ENCODE assay signal across 19 mouse cellular contexts in the genomic region with DNA sequence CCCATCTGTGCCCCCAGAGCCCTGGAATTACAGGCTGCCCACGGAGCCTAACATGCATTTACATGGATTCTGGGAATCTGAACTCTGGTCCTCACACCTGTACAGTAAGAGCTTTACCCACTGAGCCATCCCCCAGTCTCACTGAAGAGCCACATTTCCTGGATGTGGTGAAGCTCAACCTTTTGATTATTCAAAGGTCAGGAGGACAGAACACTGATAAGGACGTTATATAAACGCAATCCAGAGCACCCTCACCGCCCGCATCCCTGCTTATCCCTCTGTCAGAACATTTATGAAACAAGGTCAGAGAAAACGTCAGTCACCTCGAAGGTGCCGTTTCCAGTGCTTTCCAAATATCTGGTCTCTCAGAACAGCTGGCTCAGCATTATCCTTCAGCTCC.
"Had no signal": no experiment of that assay in that cellular context is flagged by ENCODE, and none has a peak within 500 bp of the region (broad histone marks: within the 10 kb centered on the region; RNA-seq: fewer than 3 reads in every experiment).

No protein-coding gene starts in this region.

- ATAC-seq: liver, postnatal 0 days; lung, postnatal 0 days; midbrain, embryonic 13.5 days; midbrain, embryonic 16.5 days had no signal

- H3K9me3 ChIP-seq: limb, embryonic 12.5 days; limb, embryonic 15.5 days; megakaryocyte, embryonic 14.5 days; midbrain, embryonic 10.5 days; midbrain, embryonic 13.5 days; neural tube, embryonic 13.5 days had no signal

- H3K9ac ChIP-seq: limb, embryonic 12.5 days; limb, embryonic 15.5 days; liver, embryonic 14.5 days; liver, postnatal 0 days; lung, embryonic 14.5 days; midbrain, embryonic 13.5 days; neural tube, embryonic 13.5 days had no signal

- DNase-seq: kidney, postnatal 10 days; kidney, postnatal 4 days; left cerebral cortex, postnatal 4 days; liver, postnatal 0 days; lung, embryonic 14.5 days; thymus, adult 18-20 months; thymus, postnatal 36 days had no signal

- H3K4me3 ChIP-seq: limb, embryonic 12.5 days; limb, embryonic 15.5 days; megakaryocyte, embryonic 14.5 days; midbrain, embryonic 10.5 days; midbrain, embryonic 13.5 days; myocyte; neural tube, embryonic 13.5 days had no signal

- H3K27ac ChIP-seq: limb, embryonic 12.5 days; limb, embryonic 15.5 days; liver, embryonic 14.5 days; macrophage; midbrain, embryonic 10.5 days; midbrain, embryonic 13.5 days; neural tube, embryonic 13.5 days had no signal

- H3K27me3 ChIP-seq: limb, embryonic 12.5 days; limb, embryonic 15.5 days; megakaryocyte, embryonic 14.5 days; neural tube, embryonic 13.5 days had no signal

- H3K4me2 ChIP-seq: limb, embryonic 12.5 days; limb, embryonic 15.5 days; liver, embryonic 11.5 days; lung, embryonic 14.5 days; midbrain, embryonic 13.5 days; neural tube, embryonic 13.5 days had no signal

- H3K36me3 ChIP-seq: limb, embryonic 12.5 days; limb, embryonic 15.5 days; midbrain, embryonic 10.5 days; midbrain, embryonic 13.5 days; neural tube, embryonic 13.5 days had no signal
